Mouse (Mus musculus) forebrain, embryonic 15.5 days (tissue): ENCODE data around the gene Pax5. TPM values are rescaled to one million over a fixed set of nuclear protein-coding genes. Genes with fewer than 3 reads are reported as not detected.
"Not testable (repeated sequence)": the region's sequence is repeated elsewhere in the genome, so short reads cannot be mapped to it uniquely, and the experiment has no call there.

Experiments used
- ATAC-seq: fragments of 200-750 bp; cut with Nextera tagmentation; replicated peaks from 2 replicates; pipeline ENCODE4 v1.8.0; 2017; ENCODE audit warnings: mild to moderate bottlenecking, moderate TSS enrichment, moderate library complexity
- H3K27ac ChIP-seq: fragments of 300-500 bp; sonication (generic); replicated peaks from 2 replicates; pipeline ENCODE4 v1.5.1; 2015; ENCODE audit warnings: mild to moderate bottlenecking, inconsistent platforms
- H3K27me3 ChIP-seq: fragments of 300-500 bp; sonication (generic); 2 replicates; pipeline ENCODE4 v1.6.1; 2015; ENCODE audit warnings: inconsistent platforms
- H3K36me3 ChIP-seq: fragments of 300-500 bp; sonication (generic); 2 replicates; pipeline ENCODE4 v1.6.1; 2015; ENCODE audit warnings: mild to moderate bottlenecking, inconsistent platforms
- H3K4me1 ChIP-seq: fragments of 300-500 bp; sonication (generic); 2 replicates; pipeline ENCODE4 v1.6.1; 2015; ENCODE audit warnings: inconsistent platforms
- H3K4me2 ChIP-seq: fragments of 300-500 bp; sonication (generic); replicated peaks from 2 replicates; pipeline ENCODE4 v1.6.1; 2015; ENCODE audit warnings: mild to moderate bottlenecking, inconsistent platforms
- H3K4me3 ChIP-seq: fragments of 300-500 bp; sonication (generic); 2 replicates; pipeline ENCODE4 v1.5.1; 2015; ENCODE audit warnings: mild to moderate bottlenecking, inconsistent platforms
- H3K9ac ChIP-seq: fragments of 300-500 bp; sonication (generic); replicated peaks from 2 replicates; pipeline ENCODE4 v1.6.1; 2015; ENCODE audit warnings: mild to moderate bottlenecking, inconsistent platforms
- H3K9me3 ChIP-seq: fragments of 300-500 bp; sonication (generic); 2 replicates; pipeline ENCODE4 v1.6.1; 2016; ENCODE audit warnings: inconsistent platforms
- WGBS: fragments of 180-500 bp; shearing (Covaris S2); methylation state at CpG from one replicate; pipeline ENCODE4 v1.1.7; 2015; ENCODE audit warnings: mixed read lengths; 5-methylcytosine and 5-hydroxymethylcytosine counted together
- polyA plus RNA-seq: library from polyadenylated mRNA; unstranded; fragments of >200 nt; fragmentation: Nextera tagmentation; extraction: Ambion mirVana; gene quantifications from 2 replicates; pipeline ENCODE4 v1.2.1, GENCODE M21; 2015

Gene Pax5
- 0.19 and 0.22 TPM in 2 replicates for polyA plus RNA-seq

DNA sequence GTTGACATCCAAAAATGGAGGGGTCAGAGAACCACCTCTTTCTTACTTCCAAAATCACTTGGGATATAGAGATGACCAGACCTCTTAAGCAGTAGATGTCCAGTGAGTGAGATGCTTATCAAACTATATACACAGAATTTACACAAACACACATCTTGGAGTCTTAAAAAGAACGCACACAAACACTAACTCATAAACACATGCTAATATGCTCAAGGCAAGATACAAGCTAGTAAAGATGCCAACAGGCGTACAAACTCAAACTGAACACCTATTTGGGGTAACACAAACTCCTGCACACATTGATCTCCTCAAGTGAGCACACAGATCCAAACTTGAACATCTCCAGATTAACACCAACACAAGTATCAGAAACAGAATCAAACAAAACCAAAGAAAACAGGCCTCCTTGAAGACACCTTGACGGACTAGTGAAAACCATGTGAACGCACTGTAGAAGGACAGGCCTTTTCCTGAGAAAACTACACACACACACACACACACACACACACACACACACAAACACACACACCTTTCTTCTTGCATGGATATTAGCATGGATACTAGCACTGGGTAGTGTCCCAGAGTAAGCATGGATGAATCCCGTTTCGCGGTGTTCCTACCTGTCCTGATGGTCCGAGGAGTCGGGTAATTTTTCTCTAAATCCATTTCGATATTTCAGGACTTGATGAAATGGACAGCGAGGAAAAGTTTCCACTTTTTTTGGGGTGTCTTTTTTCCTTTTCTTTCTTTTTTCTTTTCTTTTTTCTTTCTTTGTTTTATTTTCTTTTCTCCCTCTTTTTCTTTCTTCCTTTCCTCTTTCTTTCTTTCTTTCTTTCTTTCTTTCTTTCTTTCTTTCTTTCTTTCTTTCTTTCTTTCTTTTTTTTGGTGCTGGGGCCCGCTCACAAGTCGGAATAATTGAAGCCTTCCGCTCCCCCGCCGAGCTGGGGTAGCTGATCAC is at the start of gene Pax5:
Gene Pax5 (minus strand): TSS at position 748 of the 961 bp plus-strand sequence.
- peaks cover 15% of the 10 kb centered on the region for H3K4me1 ChIP-seq
- H3K9me3 ChIP-seq: no peaks in the 10 kb centered on the region
- no peak within 1 kb of the TSS for H3K9ac ChIP-seq
- WGBS: 25% methylated on average over 16 of the region's 16 CpGs
- no peak for ATAC-seq
- H3K4me3 ChIP-seq: no peak within 1 kb of the TSS
- H3K4me2 ChIP-seq: no peak within 1 kb of the TSS
- H3K27ac ChIP-seq: no peak within 1 kb of the TSS
- H3K27me3 ChIP-seq: peaks cover 85% of the 10 kb centered on the region
- no peaks in the 10 kb centered on the region for H3K36me3 ChIP-seq

DNA sequence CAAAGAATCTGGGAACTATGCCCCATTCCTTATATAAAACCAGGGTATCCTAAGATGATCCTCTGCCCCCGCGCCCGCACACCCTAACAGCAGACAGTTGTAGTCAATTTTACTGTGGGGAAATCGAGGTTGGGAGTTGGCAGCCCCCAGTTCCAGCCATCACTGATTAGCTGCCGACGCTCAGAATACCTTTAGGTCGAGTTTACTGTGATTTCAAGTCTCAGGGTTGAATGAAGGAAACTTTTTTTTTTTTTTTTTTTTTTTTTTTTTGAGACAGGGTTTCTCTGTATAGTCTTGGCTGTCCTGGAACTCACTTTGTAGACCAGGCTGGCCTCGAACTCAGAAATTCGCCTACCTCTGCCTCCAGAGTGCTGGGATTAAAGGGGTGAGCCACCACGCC is 46.8 kb upstream of the Pax5 start:
- Histone ChIP-seq H3K4me2 (peak overlapping the region; percentile 75), H3K9ac (peak overlapping the region; percentile 91), H3K4me1 (peaks cover 18% of the 10 kb centered on the region), H3K4me3 (peak overlapping the region; percentile 97), H3K27ac (peak overlapping the region; percentile 95)
- not testable (repeated sequence) for H3K9me3 ChIP-seq, H3K27me3 ChIP-seq, ATAC-seq, H3K36me3 ChIP-seq
- 6% methylated on average over 10 of the region's 10 CpGs for WGBS

DNA sequence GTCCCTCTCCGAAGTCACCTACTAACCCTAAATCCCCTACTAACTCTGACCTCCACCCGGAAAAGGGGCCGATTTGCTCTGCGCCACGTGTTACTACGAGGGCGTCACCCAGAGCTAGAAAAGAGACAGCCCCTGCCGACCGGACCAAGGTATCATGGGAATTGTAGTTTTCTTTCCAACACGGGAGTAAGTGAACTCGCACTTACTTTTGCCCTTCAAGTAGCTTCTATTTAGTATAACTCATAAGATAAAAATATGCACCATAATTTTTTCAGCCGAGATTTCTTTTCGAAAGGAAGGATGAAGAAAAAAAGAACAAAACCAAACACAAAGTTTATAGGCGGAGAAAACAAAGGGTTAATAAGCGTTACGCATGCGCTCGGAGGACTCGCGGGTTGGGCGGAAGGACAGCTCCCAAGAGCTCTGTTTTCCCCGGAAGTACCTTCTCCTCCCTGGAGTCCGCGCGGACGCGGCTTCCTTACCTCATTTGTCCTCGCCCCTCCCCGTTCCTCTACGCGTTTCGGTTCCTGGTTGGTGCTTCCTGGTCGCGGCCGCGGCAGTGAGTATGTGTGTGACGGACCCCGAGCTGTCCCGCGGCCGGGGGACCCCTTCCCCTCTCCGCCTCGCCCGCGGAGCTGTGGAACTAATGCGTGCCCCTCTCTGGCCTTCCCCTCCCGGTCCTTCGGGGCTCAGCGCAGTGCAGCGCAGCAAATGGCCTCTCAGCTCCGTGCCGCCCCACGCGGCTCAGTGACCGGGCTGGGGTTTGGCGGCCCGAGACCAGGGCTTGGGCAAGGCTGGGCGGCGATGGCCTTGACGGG is 46.1 kb upstream of the Pax5 start:
- H3K4me2 ChIP-seq: peak overlapping the region; percentile 75
- H3K27ac ChIP-seq: peak overlapping the region; percentile 95
- WGBS: under 1% methylated on average over 60 of the region's 60 CpGs
- peak; percentile 99 for ATAC-seq
- peak overlapping the region; percentile 91 for H3K9ac ChIP-seq
- H3K9me3 ChIP-seq: no peaks in the 10 kb centered on the region
- no peaks in the 10 kb centered on the region for H3K36me3 ChIP-seq
- H3K4me1 ChIP-seq: peaks cover 18% of the 10 kb centered on the region
- H3K27me3 ChIP-seq: no peaks in the 10 kb centered on the region
- H3K4me3 ChIP-seq: peak overlapping the region; percentile 97

DNA sequence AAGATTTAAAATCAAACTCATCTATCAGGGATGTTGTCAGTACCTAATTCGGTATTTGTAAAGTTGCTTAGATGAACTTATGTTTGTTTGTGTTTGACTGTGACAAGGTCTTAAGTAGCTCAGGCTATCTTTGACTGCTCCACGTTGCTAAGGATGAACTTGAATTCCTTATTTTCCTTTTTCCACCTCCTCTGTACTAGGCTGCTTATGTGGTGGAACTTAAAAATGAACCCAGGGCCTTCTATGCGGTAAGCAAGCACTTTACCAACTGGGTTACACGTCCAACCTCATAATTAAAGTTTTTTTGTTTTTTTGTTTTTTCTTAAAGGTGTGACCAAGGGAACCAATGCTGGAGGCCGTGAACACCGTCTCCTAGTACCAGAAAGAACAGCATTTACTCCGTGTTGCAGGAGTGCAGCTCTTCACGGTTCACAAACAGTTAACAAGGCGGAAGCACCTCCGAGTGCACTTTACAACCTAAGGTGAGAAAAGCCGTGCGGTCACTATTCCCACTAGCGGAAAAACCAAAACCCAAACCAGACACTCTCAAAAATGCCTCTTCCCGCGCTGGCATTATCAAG is 45.4 kb upstream of the Pax5 start, which contains the start of gene Zcchc7:
Gene Zcchc7 (plus strand): TSS at position 325 of the 581 bp plus-strand sequence.
- 5% methylated on average over 15 of the region's 15 CpGs for WGBS
- H3K27ac ChIP-seq: peak within 1 kb of the TSS; percentile 95
- peak; percentile 63 for ATAC-seq
- peaks cover 18% of the 10 kb centered on the region for H3K4me1 ChIP-seq
- no peaks in the 10 kb centered on the region for H3K36me3 ChIP-seq
- H3K27me3 ChIP-seq: no peaks in the 10 kb centered on the region
- peak within 1 kb of the TSS; percentile 91 for H3K9ac ChIP-seq
- H3K9me3 ChIP-seq: no peaks in the 10 kb centered on the region
- peak within 1 kb of the TSS; percentile 97 for H3K4me3 ChIP-seq
- peak within 1 kb of the TSS; percentile 75 for H3K4me2 ChIP-seq

DNA sequence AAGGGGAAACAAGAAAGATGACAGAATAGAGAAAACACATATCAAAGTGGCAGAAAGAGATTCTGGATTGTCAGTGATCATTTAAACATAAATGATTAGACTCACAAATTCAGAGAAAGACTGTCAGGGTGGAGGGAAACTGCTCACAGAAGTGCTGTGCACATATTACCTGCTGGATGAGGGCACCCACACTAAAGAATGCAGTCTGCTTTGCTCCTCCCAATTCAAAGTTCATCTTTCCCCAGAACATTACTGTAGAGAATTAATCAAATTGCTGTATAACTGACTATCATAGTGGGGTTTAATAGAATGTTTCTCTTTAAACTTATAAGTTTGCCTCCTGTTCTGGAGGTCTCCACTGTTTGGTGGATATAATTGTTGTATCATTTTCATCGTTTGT is 30.2 kb upstream of the Pax5 start:
- H3K9ac ChIP-seq: no peak overlapping the region
- no peak for ATAC-seq
- no peaks in the 10 kb centered on the region for H3K4me1 ChIP-seq
- no peak overlapping the region for H3K27ac ChIP-seq
- no peak overlapping the region for H3K4me2 ChIP-seq
- 81% methylated on average over 1 of the region's 1 CpGs for WGBS
- no peak overlapping the region for H3K4me3 ChIP-seq
- no peaks in the 10 kb centered on the region for H3K9me3 ChIP-seq
- no peaks in the 10 kb centered on the region for H3K27me3 ChIP-seq
- no peaks in the 10 kb centered on the region for H3K36me3 ChIP-seq

DNA sequence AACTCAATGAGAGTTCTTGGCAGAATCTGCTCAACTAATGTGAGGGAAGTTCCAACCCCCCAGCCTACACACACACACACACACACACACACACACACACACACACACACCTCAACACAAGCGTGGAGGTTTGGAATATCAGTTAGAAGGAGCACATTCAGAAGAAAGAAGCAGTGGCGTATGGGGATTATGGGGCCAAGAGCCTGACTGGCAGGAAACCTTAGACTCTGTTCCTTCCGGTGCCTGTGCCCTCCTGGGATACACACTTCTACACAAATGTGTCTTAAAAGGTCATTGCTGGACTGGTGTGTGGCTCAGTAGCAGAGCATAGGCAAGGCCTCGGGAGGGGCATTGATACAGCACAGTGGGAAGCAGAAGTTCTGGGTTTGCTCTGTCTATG is 10.9 kb upstream of the Pax5 start:
- peaks cover 28% of the 10 kb centered on the region for H3K27me3 ChIP-seq
- WGBS: 86% methylated on average over 4 of the region's 4 CpGs
- H3K27ac ChIP-seq: no peak overlapping the region
- no peak overlapping the region for H3K4me2 ChIP-seq
- no peaks in the 10 kb centered on the region for H3K9me3 ChIP-seq
- H3K36me3 ChIP-seq: no peaks in the 10 kb centered on the region
- H3K4me1 ChIP-seq: no peaks in the 10 kb centered on the region
- no peak overlapping the region for H3K9ac ChIP-seq
- no peak for ATAC-seq
- no peak overlapping the region for H3K4me3 ChIP-seq

DNA sequence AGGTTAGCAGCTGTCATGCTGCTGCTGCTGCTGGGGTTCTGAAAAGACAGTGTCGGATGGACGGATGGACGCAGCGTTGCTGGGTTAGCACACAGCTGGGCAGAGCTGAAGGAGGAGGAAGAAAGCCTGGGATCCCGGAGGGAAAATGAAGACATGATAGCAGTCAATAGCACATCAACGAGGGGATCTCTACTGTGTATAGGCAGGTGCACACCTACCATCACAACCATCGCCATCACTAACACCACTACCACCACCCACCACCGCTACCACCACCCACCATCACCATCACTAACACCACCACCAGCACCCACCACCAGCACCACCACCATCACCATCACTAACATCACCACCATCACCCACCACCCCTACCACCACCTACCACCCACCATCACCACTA is 9.8 kb upstream of the Pax5 start:
- Histone ChIP-seq H3K27me3 (peaks cover 35% of the 10 kb centered on the region), H3K9ac (no peak overlapping the region), H3K4me1 (no peaks in the 10 kb centered on the region), H3K36me3 (no peaks in the 10 kb centered on the region), H3K4me3 (no peak overlapping the region), H3K4me2 (no peak overlapping the region), H3K27ac (no peak overlapping the region), H3K9me3 (no peaks in the 10 kb centered on the region)
- no peak for ATAC-seq
- 97% methylated on average over 8 of the region's 8 CpGs for WGBS

DNA sequence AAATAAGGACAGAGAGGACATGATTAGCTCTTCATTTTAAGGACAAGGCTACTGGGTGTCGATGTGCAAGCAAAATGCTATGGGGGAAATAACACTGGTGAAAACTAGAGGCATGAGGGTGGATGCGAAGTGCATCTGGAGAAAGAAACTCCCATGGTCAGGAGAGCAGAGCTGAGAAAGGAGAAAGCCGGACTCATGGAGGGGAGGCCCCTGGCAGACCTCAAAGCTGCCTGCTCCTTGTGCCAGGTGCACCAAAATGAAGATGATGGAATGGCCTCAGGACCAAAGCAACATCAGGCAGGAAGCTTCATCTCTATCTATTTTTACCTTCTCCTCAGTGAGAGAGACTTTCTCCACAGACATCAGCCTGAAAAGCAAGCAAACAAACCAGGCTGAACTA is 7.4 kb upstream of the Pax5 start:
- Histone ChIP-seq H3K9me3 (no peaks in the 10 kb centered on the region), H3K27me3 (peaks cover 57% of the 10 kb centered on the region), H3K9ac (no peak overlapping the region), H3K4me1 (peaks cover 8% of the 10 kb centered on the region), H3K36me3 (no peaks in the 10 kb centered on the region), H3K4me3 (no peak overlapping the region), H3K4me2 (no peak overlapping the region), H3K27ac (no peak overlapping the region)
- 83% methylated on average over 3 of the region's 3 CpGs for WGBS
- ATAC-seq: no peak

DNA sequence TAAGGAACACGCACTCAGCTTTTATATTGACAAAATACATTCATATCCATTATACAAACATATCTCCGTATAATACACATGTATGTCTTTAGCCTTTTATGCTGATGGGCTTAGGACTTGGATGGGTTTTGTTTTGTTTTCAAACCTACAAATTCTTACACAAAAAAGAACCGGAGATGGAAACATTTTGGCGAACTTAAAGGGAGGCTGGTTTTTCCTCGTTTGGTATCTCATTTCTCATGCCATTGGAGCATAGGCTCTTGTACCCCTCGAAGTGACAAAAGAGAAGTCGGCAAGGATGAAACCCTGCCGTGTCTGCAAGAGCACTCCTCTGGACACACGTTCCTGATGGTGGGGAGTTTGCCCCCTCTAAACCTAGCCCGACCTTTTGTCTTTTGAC is 6.1 kb upstream of the Pax5 start:
- no peak overlapping the region for H3K9ac ChIP-seq
- H3K27me3 ChIP-seq: peaks cover 59% of the 10 kb centered on the region
- WGBS: 3% methylated on average over 10 of the region's 10 CpGs
- no peak overlapping the region for H3K27ac ChIP-seq
- H3K4me2 ChIP-seq: no peak overlapping the region
- peaks cover 12% of the 10 kb centered on the region for H3K4me1 ChIP-seq
- H3K9me3 ChIP-seq: no peaks in the 10 kb centered on the region
- no peak for ATAC-seq
- H3K4me3 ChIP-seq: no peak overlapping the region
- no peaks in the 10 kb centered on the region for H3K36me3 ChIP-seq

DNA sequence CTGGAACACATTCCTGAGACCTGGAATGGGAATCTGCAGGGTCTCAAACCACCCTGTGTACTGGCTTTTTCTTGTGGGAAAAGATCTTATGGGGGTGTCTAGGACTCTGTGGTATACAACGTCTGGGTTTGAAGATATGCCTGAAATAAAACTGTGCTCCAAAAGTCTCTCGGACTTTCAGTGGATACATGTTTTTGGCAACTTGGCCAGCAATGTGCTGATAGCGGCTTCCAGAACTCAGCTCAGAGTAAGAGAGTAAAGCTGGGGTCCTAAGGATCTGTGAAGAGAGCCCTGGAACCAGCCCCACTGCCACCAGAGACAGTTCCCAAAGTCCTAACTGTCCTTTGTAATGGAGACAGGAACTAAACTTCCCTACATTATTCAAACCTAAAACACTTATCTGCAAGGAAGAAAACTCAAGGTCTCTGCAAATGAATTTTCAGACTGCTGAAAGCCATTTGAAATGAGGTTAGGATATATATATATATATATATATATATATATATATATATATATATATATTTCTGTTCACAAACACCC is 5.4 kb upstream of the Pax5 start:
- H3K27me3 ChIP-seq: peaks cover 66% of the 10 kb centered on the region
- peaks cover 13% of the 10 kb centered on the region for H3K4me1 ChIP-seq
- H3K9me3 ChIP-seq: no peaks in the 10 kb centered on the region
- H3K36me3 ChIP-seq: no peaks in the 10 kb centered on the region
- no peak for ATAC-seq
- no peak overlapping the region for H3K27ac ChIP-seq
- WGBS: 19% methylated on average over 3 of the region's 3 CpGs
- H3K9ac ChIP-seq: no peak overlapping the region
- no peak overlapping the region for H3K4me2 ChIP-seq
- H3K4me3 ChIP-seq: no peak overlapping the region

DNA sequence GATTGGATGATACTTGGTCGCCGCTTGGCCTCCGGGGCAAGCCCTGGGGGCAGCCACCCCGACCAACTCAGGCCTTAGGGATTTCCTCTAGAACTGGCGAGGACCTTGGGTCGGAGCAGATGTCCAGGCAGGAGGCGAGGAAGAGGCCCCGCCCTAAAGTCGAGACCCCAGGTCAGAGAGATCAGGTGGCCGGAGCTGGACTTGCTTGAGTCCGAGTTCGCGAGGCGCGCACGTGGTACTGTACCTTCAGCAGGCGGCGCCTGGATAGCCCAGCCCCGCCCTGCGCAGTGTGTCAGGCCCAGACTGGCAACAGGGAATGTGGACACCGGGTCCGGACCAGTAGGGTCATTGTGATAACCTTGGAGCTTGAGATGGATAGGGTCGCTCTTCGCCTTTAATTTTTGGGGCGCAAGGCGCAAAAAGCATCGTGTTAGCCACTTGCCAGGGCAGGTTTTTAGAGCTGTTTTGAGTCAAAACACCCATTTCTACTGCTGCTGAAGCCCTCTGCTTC is 3.9 kb upstream of the Pax5 start:
- no peak overlapping the region for H3K4me3 ChIP-seq
- H3K27me3 ChIP-seq: peaks cover 77% of the 10 kb centered on the region
- H3K4me2 ChIP-seq: no peak overlapping the region
- H3K9me3 ChIP-seq: no peaks in the 10 kb centered on the region
- no peak overlapping the region for H3K27ac ChIP-seq
- WGBS: 2% methylated on average over 27 of the region's 27 CpGs
- H3K4me1 ChIP-seq: peaks cover 15% of the 10 kb centered on the region
- H3K36me3 ChIP-seq: no peaks in the 10 kb centered on the region
- no peak for ATAC-seq
- H3K9ac ChIP-seq: no peak overlapping the region
